Mouse (Mus musculus): ENCODE data around the gene Tfap2a. TPM values are rescaled to one million over a fixed set of nuclear protein-coding genes. Genes with fewer than 3 reads are reported as not detected.
A peak's percentile ranks its signal among the peaks of the same experiment; 100 is the strongest.

Tfap2a gene
- polyA plus RNA-seq, 1 experiment from 2014 or later = 7.3 TPM

DNA sequence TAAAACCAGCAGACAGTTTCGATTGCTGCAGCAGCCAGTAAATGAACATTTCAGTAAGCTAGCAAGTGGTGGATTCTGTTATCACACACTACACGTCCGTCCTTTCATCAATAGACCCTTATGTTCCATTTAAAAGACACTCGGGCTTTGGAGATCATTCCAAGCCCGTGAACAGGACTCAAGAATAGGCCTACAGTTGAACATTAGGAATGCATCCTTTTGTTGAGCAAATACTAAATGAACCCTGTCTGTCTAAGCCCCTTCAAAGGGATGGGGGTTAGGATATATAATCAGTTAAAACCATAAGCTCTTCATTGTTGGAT lies 14.6 kb downstream of the Tfap2a start:
- ATAC-seq (ENCODE audit: insufficient number of reproducible peaks, low FRiP score, low TSS enrichment, low read depth) = no peak
- WGBS = 7% methylated on average over 5 of the region's 5 CpGs
- no peaks in the 10 kb centered on the region for H3K9me3 ChIP-seq (ENCODE audit: control insufficient read depth, low read length)
- no peak overlapping the region for H3K9ac ChIP-seq (ENCODE audit: low read length)
- peak overlapping the region; percentile 84 for H3K4me2 ChIP-seq (ENCODE audit: low read depth, severe bottlenecking)
- peaks cover 14% of the 10 kb centered on the region; the same call in 1 of the 2 replicates for H3K4me1 ChIP-seq (ENCODE audit: control insufficient read depth, insufficient read depth, low read length)
- H3K27me3 ChIP-seq (ENCODE audit: control insufficient read depth, insufficient read depth, low read length) = peaks cover 10% of the 10 kb centered on the region; the same call in 1 of the 2 replicates
- no peaks in the 10 kb centered on the region for H3K36me3 ChIP-seq (ENCODE audit: control insufficient read depth, insufficient read depth, low read length)
- no peak overlapping the region for H3K27ac ChIP-seq (replicated peaks; ENCODE audit: low read depth, low read length)
- DNase-seq (ENCODE audit: low spot score) = no peak
- peak overlapping the region; percentile 48 for H3K4me3 ChIP-seq (ENCODE audit: low read depth, low read length)

DNA sequence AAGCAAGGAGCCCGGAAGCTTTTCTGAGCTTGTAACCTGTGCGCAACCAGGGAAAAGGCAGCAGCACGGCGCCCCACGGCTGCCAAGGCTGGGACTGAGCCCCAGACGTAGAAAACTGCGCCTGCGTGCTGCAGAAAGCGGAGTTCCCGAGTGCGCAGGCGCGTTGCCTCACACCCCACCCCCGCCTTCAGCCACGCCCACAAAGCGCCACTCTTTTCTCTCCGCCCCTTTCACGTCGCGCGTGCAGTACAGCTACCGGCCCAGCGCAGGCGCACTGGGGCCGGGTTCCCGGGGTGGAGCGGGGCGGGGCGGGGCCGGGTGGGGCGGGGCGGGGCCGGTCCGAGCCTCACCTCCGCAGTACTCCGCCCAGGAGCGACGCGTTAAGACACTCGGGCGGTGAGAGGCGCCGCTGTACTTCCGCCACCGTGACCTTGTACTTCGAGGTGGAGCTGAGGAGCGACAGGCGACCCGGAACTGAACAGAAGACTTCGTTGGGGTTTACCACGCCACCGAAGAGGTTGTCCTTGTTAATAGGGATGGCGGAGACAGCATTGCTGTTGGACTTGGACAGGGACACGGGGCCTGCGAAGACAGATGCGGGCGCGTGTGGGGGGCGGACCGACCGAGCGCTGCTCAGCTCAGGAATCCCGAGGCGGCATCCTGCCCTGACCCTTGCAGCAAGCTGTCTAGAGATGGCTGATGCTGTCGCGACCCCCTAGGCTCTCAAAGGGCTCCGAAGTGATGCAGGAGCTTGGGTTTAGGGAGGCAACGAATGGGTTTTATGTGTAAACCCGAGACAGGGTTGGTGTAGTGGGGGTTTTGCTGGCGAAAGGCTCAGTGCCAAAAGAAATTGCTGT lies 15.2 kb downstream of the Tfap2a start:
- peaks cover 6% of the 10 kb centered on the region; the same call in 1 of the 2 replicates for H3K27me3 ChIP-seq (ENCODE audit: control insufficient read depth, insufficient read depth, low read length)

DNA sequence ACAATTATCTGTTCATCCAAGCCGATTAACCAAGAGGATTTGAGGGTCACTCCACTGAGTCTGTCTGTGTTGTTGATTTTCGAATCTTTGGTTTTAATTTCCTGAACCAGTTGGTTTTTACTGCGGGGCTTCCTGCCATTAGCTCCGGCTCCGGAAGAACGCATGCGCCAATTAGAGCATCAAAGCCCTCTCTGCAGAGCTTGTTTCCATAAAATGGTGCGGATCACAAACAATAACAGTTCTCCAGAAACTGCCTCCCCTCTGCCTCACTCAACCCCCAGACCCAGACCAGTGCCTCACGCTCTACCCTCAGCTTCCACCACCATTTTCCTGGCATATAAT lies 18.5 kb downstream of the Tfap2a start:
- Histone ChIP-seq H3K4me1 (ENCODE audit: control insufficient read depth, insufficient read depth, low read length) (peaks cover 25% of the 10 kb centered on the region), H3K9ac (ENCODE audit: low read length) (no peak overlapping the region), H3K4me3 (ENCODE audit: low read depth, low read length) (no peak overlapping the region), H3K4me2 (ENCODE audit: low read depth, severe bottlenecking) (peak overlapping the region; percentile 33), H3K27me3 (ENCODE audit: control insufficient read depth, insufficient read depth, low read length) (peaks cover 2% of the 10 kb centered on the region; the same call in 1 of the 2 replicates), H3K9me3 (ENCODE audit: control insufficient read depth, low read length) (no peaks in the 10 kb centered on the region), H3K27ac (replicated peaks; ENCODE audit: low read depth, low read length) (peak overlapping the region; percentile 59; the same call in 1 of the 2 replicates), H3K36me3 (ENCODE audit: control insufficient read depth, insufficient read depth, low read length) (no peaks in the 10 kb centered on the region)
- ATAC-seq (ENCODE audit: insufficient number of reproducible peaks, low FRiP score, low TSS enrichment, low read depth) (no peak), DNase-seq (ENCODE audit: low spot score) (peak; percentile 74)
- under 1% methylated on average over 9 of the region's 9 CpGs for WGBS

More for the DNA sequence above, 15.2 kb downstream of the Tfap2a start:
- peaks cover 13% of the 10 kb centered on the region; the same call in 1 of the 2 replicates for H3K4me1 ChIP-seq (ENCODE audit: control insufficient read depth, insufficient read depth, low read length)
- peak overlapping the region; percentile 49; the same call in 1 of the 2 replicates for H3K9ac ChIP-seq (ENCODE audit: low read length)
- DNase-seq (ENCODE audit: low spot score) (peak; percentile 98), ATAC-seq (ENCODE audit: insufficient number of reproducible peaks, low FRiP score, low TSS enrichment, low read depth) (peak; percentile 95)
- no peaks in the 10 kb centered on the region for H3K36me3 ChIP-seq (ENCODE audit: control insufficient read depth, insufficient read depth, low read length)
- H3K4me2 ChIP-seq (ENCODE audit: low read depth, severe bottlenecking) = peak overlapping the region; percentile 84
- WGBS = under 1% methylated on average over 69 of the region's 70 CpGs
- H3K27ac ChIP-seq (replicated peaks; ENCODE audit: low read depth, low read length) = no peak overlapping the region
- peak overlapping the region; percentile 48 for H3K4me3 ChIP-seq (ENCODE audit: low read depth, low read length)
- H3K9me3 ChIP-seq (ENCODE audit: control insufficient read depth, low read length) = no peaks in the 10 kb centered on the region

DNA sequence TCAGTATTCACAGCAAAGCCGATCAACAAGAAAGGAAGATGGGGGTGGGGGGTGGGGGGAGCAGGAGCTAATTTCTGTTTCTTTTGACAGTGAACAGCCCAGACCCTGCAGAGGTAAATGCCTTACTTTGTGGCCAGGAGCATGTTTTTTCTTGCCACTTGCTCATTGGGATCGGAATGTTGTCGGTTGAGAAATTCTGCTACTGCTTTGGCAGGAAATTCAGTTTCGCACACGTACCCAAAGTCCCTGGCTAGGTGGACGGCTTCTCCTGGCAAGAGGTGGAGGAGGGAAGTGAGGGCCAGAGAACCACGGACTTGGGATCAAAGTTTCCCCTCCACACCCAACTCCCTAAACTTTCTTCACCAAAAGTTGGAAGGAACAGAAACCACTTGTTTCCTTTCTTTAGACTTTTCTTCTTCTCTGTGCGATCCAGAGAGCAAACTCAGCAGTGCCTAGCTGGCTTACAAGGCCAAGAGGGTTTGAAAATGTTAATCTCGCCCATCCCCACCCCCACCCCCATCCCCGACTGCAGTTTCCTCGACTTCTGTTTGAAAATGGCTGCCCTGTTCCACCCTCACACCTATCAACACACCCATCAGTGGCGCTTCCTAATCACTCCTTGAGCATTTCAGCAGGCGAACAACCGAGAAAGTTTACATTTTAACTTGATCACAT lies 19.0 kb downstream of the Tfap2a start:
- H3K36me3 ChIP-seq (ENCODE audit: control insufficient read depth, insufficient read depth, low read length) = no peaks in the 10 kb centered on the region
- no peak overlapping the region for H3K4me3 ChIP-seq (ENCODE audit: low read depth, low read length)
- no peaks in the 10 kb centered on the region for H3K9me3 ChIP-seq (ENCODE audit: control insufficient read depth, low read length)
- H3K9ac ChIP-seq (ENCODE audit: low read length) = no peak overlapping the region
- peaks cover 2% of the 10 kb centered on the region for H3K27me3 ChIP-seq (ENCODE audit: control insufficient read depth, insufficient read depth, low read length)
- peak overlapping the region; percentile 33 for H3K4me2 ChIP-seq (ENCODE audit: low read depth, severe bottlenecking)
- peak overlapping the region; percentile 59 for H3K27ac ChIP-seq (replicated peaks; ENCODE audit: low read depth, low read length)
- WGBS = 7% methylated on average over 14 of the region's 14 CpGs
- peaks cover 25% of the 10 kb centered on the region for H3K4me1 ChIP-seq (ENCODE audit: control insufficient read depth, insufficient read depth, low read length)
- ATAC-seq (ENCODE audit: insufficient number of reproducible peaks, low FRiP score, low TSS enrichment, low read depth) (no peak), DNase-seq (ENCODE audit: low spot score) (peak; percentile 56)

DNA sequence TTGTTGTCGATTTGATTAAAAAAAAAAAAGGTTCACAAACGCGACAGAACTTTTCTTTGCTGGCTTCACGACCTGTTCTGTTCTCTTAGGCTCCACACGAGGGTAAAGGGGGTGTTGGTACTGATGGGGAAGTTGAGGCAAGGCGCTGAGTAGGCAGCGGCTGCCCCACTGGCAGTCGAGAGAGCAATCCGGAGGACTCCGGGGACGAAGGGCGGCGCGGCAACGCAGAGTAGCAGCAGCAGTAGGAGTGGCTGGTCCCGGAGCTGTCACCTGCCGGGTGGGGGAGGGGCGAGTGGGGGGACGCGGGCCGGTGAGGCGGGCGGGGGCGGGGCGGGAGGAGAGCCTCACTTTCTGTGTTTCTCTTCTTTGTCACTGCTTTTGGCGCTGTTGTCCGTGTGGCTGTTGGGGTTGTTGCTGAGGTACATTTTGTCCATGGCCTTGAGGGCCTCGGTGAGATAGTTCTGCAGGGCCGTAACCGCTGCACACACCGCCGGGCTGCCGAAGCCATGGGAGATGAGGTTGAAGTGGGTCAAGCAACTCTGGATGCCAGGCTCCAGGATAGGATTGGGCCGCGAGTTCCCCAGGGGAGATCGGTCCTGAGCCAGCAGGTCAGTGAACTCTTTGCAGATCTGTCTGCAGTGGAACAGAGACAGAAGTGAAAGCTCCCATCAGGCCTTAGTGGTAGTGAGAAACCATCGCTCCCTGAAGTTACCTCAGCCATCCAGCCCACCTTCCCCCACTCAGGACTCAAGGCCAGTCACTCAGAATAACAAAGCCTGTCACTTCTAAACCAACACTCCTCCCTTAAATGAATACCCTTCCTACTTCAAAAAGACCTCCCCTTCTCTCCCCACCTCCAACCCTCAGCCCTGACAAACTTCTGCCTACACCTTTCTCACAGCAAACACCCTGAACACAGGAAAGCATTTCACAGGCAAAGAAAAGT lies 21.1 kb downstream of the Tfap2a start:
- DNase-seq (ENCODE audit: low spot score) (peak; percentile 53), ATAC-seq (ENCODE audit: insufficient number of reproducible peaks, low FRiP score, low TSS enrichment, low read depth) (0 out of 2 replicates have a peak, but pooled peaks have one; percentile 24)
- H3K36me3 ChIP-seq (ENCODE audit: control insufficient read depth, insufficient read depth, low read length) = no peaks in the 10 kb centered on the region
- no peak overlapping the region for H3K27ac ChIP-seq (replicated peaks; ENCODE audit: low read depth, low read length)
- peak overlapping the region; percentile 42 for H3K4me2 ChIP-seq (ENCODE audit: low read depth, severe bottlenecking)
- WGBS = 5% methylated on average over 35 of the region's 37 CpGs
- H3K4me3 ChIP-seq (ENCODE audit: low read depth, low read length) = peak overlapping the region; percentile 7; the same call in 1 of the 2 replicates
- peaks cover 25% of the 10 kb centered on the region for H3K4me1 ChIP-seq (ENCODE audit: control insufficient read depth, insufficient read depth, low read length)
- H3K27me3 ChIP-seq (ENCODE audit: control insufficient read depth, insufficient read depth, low read length) = peaks cover 5% of the 10 kb centered on the region
- H3K9ac ChIP-seq (ENCODE audit: low read length) = 0 out of 2 replicates have a peak overlapping the region, but pooled peaks have one; percentile 7
- H3K9me3 ChIP-seq (ENCODE audit: control insufficient read depth, low read length) = no peaks in the 10 kb centered on the region

DNA sequence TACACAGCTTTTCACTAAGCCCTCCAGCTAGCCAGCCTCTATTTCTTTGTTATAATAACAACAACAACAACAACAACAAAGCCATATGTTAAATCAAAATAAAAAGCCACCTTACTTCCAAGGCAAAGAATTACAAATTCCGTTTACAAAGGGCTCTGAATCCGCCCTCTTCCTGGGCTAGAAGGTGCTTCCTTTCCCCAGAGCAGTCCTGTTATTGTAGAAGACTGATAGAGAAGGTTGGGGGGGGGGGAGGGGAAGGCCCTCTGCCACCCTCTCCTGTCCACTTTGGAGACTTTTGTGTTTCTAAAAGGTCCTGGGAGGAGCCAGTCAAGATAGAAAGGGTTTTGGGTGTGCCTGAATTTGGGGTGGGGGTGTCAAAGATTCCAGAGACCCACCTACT lies 23.6 kb downstream of the Tfap2a start:
- Histone ChIP-seq H3K4me3 (ENCODE audit: low read depth, low read length) (no peak overlapping the region), H3K9ac (ENCODE audit: low read length) (no peak overlapping the region), H3K27ac (replicated peaks; ENCODE audit: low read depth, low read length) (no peak overlapping the region), H3K9me3 (ENCODE audit: control insufficient read depth, low read length) (no peaks in the 10 kb centered on the region), H3K4me2 (ENCODE audit: low read depth, severe bottlenecking) (no peak overlapping the region), H3K36me3 (ENCODE audit: control insufficient read depth, insufficient read depth, low read length) (no peaks in the 10 kb centered on the region), H3K27me3 (ENCODE audit: control insufficient read depth, insufficient read depth, low read length) (peaks cover 28% of the 10 kb centered on the region), H3K4me1 (ENCODE audit: control insufficient read depth, insufficient read depth, low read length) (peaks cover 25% of the 10 kb centered on the region)
- DNase-seq (ENCODE audit: low spot score) (peak; percentile 22), ATAC-seq (ENCODE audit: insufficient number of reproducible peaks, low FRiP score, low TSS enrichment, low read depth) (no peak)
- WGBS = 17% methylated on average over 2 of the region's 2 CpGs

DNA sequence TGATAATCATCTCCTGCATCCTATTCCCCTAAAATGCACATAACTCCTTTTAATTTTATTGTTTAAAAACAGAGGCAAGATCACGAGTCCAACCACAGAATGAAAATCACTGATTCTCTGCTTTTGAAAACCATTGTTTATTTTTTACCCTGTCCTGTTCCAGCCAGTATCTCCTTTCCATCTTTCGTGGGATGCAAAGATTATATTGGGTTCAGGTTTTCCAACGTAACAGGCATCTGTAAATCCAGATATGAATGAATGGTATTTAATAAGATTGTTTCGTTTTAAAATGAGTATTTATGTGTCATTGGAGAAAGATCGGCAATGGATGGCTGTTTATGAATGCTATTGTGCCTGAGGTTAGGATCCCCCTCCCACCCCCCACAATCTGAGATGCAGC lies 24.5 kb downstream of the Tfap2a start:
- Histone ChIP-seq H3K9ac (ENCODE audit: low read length) (no peak overlapping the region), H3K4me2 (ENCODE audit: low read depth, severe bottlenecking) (no peak overlapping the region), H3K27ac (replicated peaks; ENCODE audit: low read depth, low read length) (no peak overlapping the region), H3K4me1 (ENCODE audit: control insufficient read depth, insufficient read depth, low read length) (peaks cover 21% of the 10 kb centered on the region), H3K4me3 (ENCODE audit: low read depth, low read length) (no peak overlapping the region), H3K9me3 (ENCODE audit: control insufficient read depth, low read length) (no peaks in the 10 kb centered on the region), H3K27me3 (ENCODE audit: control insufficient read depth, insufficient read depth, low read length) (peaks cover 34% of the 10 kb centered on the region), H3K36me3 (ENCODE audit: control insufficient read depth, insufficient read depth, low read length) (no peaks in the 10 kb centered on the region)
- ATAC-seq (ENCODE audit: insufficient number of reproducible peaks, low FRiP score, low TSS enrichment, low read depth) (no peak), DNase-seq (ENCODE audit: low spot score) (no peak)
- WGBS = 16% methylated on average over 5 of the region's 5 CpGs

DNA sequence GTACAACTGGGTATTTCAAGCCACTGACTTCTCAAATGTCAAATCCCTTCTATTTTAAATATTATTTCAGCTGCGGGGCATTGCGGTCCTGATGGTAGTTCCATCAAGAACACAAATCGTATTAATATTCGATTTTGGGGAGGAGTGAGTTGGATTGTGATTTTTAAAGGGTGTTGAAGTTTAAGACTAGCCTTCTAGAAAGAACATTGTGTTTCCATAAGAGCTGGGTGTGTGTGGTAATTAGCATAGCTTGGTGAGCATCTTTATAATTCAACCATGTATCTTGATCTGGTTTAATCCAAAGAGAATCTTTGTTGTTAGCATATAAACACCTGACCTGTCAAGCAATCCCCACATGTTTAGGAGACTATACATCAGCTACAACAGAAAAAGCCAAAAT lies 24.9 kb downstream of the Tfap2a start:
- Histone ChIP-seq H3K9ac (ENCODE audit: low read length) (no peak overlapping the region), H3K27me3 (ENCODE audit: control insufficient read depth, insufficient read depth, low read length) (peaks cover 37% of the 10 kb centered on the region), H3K36me3 (ENCODE audit: control insufficient read depth, insufficient read depth, low read length) (no peaks in the 10 kb centered on the region), H3K27ac (replicated peaks; ENCODE audit: low read depth, low read length) (no peak overlapping the region), H3K4me2 (ENCODE audit: low read depth, severe bottlenecking) (no peak overlapping the region), H3K4me1 (ENCODE audit: control insufficient read depth, insufficient read depth, low read length) (peaks cover 21% of the 10 kb centered on the region), H3K9me3 (ENCODE audit: control insufficient read depth, low read length) (no peaks in the 10 kb centered on the region), H3K4me3 (ENCODE audit: low read depth, low read length) (no peak overlapping the region)
- ATAC-seq (ENCODE audit: insufficient number of reproducible peaks, low FRiP score, low TSS enrichment, low read depth) (no peak), DNase-seq (ENCODE audit: low spot score) (no peak)
- 7% methylated on average over 4 of the region's 4 CpGs for WGBS

All from limb, embryonic 11.5 days (tissue).